Mouse (Mus musculus) frontal cortex, postnatal 14 days (tissue): ENCODE measurements around the gene Tnip1.
"Not testable (repeated sequence)": the region's sequence is repeated elsewhere in the genome, so short reads cannot be mapped to it uniquely, and the experiment has no call there.

ENCODE experiments used
- DNase-seq, 2 experiments: peaks; one replicate each; pipeline ENCODE4 v3.0.0; 2022; ENCODE audit warnings: low spot score in 2 of 2

Gene Tnip1

DNA sequence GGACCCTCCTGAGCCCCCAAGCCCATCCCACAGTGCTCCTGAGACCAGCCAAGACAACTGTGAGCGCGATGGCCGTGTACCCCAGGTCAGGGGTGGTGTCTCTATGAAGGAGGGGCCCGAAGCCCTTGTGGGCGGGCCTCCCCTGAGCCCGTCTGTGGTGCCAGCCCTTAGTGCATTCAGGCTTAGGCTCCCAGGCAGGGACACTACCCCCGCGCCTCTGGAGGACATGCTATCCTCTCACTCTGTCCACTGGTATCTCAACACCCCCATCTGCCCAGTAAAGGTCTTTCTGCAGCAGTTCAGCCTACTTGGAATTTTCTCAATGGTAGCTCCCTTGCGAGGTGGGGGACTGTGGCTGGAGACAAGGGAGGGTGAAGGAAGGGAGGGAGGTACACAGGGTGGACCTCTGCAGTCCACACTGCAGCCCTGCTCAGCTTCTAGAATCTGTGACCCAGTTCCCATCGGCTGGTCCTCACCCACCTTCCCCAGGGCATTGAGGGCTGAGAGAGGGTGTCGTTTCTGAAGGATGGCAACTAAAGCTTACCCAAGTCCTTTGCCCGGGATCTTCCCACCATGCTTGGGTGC lies 52.5 kb downstream of the Tnip1 start:
- no peak for DNase-seq

DNA sequence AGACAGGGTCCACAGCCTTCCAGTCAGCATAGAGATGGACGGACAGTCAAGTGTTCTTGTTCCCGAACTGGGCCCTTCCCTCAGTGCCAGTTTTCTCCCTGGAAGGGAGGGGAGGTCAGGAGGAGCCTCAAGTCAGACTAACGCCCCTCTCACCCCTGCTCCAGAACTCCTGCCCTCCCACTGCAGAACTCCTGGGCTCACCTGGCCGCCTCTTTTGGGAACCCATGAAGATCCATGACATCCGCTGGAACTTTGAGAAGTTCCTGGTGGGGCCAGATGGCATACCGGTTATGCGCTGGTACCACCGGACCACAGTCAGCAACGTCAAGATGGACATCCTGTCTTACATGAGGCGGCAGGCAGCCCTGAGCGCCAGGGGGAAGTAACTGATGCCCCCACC lies 53.4 kb downstream of the Tnip1 start:
- DNase-seq, result no peak

DNA sequence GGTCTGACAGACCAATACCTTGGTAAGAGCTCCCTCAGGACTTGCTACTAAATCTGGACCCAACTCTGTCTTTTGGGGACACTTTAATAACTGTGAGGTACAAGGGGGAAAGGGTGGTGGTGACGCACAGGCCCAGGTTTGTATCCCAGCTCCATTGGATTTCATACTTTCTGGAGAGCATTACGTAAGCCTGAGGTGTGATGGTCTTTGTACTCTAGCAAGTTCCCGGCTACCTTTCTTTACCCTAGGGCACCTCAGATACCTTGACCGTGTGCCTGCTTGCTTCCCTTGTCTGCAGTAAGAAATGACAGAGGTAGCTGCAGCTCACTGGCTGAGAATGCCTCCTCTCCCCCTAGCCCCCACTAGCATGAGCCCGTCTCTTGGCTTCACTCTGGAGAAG lies 55.5 kb downstream of the Tnip1 start:
- DNase-seq, result no peak

DNA sequence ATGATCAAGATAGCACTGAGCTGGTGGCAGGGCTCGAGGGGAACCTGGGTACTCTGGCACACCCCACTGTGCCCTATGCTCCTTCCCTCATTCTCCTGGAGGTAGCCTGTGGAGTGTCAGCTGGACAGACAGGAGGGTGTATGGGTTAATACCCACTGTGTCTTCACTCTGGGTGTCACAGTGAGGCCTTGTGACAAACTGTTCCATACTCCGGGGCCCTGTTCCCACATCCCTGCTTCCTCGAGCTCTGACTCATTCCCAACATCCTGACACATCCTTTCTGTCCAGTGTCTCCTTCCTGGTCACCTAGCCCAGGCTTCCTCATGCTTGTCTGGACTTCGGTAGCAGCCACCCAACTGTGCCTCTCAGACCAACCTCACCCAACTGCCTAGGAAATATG lies 56.3 kb downstream of the Tnip1 start:
- no peak for DNase-seq

DNA sequence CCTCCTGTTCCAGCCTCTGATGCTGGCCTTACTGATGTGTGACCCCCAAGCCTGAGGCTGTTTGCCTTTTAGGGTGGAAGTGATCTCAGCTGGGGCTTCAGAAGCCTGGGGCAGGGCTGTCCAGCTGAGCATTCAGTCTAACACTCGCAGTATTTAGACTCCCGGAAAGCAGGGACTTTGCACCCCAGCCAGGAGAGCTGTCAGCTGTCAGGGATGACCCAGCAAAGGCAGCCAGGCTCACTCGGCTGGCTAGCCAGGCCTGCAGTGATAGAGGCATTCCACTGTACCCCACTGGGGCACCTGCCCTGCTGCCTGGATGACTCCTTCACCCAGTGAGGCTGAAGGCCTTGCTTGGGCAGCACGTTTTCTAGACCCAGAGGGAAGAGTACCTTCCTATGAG lies 56.8 kb downstream of the Tnip1 start:
- no peak for DNase-seq

DNA sequence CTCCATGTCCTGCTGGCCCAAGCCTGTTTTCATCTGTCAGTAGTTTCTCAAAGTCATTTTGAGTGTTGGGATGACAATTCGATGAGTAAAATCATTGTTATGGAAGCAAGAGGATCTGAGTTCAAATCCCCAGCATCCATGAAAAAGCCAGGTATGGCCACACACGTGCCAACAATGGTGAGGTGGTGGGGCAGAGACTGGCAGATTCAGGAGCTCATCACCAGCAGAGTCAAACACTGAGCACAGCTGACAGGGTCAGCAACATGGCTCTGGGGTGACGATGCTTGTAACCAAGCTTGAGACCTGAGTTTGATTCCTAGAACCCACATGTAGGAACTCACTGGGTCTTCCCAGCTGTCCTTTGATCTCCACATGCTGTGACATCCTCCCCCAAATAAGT lies 57.6 kb downstream of the Tnip1 start:
- no peak for DNase-seq

DNA sequence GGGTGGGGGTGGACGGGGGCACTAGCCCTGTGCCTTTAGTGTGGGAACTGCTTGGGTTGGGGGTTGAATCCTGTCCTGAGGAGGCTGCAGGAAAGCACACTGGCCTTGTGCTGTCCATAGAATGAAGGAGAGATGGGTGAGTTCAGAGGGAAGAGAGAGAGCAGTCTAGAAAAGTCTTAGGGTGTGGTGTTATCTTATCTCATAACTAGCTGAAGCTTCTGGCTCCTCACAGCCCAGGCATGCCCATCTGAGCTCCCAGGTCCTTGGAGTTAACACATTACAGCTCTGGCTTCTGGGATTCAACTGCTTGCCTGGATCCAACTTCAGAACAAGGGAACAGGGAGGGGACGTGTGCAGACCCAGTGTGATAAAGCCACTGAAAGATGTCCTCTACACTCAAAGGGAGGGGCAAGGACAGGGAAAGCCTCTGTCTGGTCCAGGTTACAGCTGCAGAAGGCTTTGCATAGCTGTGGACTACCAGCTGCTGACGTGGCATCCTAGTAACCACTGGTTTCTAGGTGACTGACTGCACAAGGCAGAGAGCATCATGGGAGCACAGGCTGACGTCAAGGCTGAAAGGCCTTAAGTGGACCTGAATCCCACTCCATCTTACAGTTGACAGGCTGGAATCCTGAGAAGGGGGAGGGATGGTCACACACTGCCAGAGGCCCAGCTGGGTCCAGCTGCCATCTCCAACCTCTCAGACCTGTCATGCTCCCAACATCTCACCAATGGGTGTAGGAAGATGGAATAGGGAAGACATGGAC lies 58.6 kb downstream of the Tnip1 start:
- no peak for DNase-seq

DNA sequence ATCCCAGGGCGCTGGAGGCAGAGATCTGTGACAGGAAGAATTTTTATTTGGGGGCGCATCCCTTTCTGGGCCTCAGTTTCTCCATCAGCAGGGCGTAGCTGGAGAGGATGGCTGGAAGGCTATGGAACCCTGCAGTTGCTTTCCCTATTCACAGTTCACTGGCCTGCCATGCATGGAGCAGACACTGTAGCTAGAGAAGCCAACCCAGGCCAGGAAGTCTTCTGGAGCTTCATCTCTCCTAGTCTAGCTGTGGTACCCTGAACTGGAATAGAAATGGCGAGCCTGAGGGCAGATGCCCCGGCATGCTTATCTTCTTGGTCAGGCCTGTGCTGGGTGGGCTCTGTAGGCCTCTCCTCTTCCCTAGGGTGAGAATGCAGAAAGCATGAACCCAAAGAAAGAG lies 59.4 kb downstream of the Tnip1 start:
- no peak for DNase-seq

DNA sequence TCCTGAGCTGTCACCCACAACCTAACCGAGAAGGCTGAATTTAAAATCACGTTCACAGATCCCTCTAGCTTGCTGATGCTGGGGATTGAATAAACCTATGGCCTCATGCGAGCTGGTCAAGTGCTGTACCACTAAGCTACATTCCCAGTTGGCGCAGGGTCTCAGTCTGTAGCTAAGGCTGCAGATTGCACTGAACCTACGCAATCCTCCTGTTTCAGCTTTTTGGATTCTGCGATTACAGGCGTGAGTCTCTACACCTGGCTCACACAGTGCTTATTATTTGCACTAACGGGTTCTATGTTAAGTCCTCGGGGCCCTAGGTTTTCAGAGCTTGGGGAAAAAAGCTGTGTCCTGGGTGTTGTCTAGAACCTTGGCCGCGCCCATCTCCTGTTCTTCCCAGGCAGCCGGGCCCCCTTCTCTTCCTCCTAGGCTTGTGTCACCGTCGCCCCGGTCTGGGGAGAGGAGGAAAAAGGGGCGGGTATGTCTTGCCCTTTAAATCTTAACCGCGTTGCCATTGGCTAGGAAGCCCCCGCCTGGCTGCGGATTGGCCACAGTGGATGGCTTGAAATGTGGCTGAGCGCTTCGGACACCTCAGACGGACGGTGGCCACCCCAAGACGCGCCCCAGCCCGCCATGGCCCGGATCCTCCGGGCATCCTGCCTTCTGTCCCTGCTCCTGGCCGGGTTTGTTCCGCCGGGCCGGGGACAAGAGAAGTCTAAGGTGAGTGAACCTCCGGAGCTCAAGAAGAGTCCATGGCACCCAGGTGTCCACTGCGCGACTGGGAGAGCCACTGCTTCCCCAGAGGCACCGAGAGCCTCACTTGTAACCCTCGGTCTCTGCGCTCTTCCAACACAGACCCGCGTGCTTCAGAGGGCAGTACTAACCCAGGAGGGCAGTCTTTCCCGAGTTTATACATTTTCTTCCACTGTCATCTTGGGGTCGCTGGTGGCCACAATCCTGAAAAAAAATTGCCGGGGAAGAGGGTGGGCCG lies 60.1 kb downstream of the Tnip1 start, which contains the start of gene Gpx3:
Gene Gpx3, plus strand, starts transcription at position 121 of the 991 bp plus-strand sequence.
- DNase-seq, result peak in 1 of 2 experiments; percentile 52

DNA sequence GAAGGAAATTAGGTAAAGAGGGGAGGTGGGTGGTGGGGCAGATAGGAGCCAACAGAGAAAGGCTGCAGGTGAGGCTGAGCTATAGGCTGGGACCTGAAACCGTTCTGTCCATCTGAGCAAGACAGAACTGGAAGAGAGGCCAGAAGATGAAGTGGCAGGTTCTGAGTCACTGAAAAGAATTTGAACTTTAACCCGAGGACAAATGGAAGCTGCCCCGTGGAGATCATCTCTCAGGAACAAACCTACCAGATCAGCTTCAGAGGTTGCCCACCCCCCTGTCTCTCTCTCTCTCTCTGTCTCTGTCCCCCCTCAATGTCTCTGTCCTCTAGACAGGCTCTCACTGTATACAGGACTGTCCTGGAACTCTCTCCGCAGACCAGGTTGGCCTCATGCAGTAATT lies 63.1 kb downstream of the Tnip1 start:
- no peak for DNase-seq

DNA sequence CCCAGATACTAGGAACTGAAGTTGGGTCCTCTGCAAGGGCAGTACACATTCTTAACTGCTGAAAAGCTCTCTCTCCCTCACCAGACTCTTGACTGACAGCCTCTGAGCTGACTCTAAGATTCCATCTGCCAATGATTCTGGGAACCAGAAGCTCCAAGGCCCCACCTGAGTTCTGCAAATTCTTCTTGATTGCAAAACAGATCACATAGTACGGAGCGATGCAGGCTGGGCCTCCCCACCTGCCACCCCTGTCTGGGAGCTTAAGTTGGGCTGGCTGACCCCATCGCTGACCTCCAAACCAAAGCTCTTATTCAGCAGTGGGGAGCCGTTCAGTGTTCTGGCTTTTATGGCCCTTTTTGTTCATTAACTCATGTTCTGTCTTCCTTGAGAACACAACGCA lies 65.2 kb downstream of the Tnip1 start:
- DNase-seq, result no peak

DNA sequence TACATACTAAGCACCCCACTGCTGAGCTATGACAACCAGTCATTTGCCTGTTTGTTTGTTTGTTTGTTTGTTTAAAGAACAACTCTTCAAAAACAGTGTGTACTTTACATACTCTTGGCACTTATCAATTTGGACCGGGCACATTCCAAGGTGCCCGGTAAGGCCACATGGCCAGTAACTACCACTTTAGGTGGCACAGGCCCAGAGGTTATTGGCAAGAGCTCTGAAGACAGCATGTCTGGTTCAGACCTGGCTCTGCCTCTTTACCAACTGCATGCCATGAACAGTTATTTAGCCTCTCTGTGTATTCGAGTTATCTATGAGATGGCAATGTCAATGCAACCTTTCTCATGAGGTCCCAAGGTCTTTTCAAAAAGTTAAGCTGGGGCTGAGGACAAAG lies 66.1 kb downstream of the Tnip1 start:
- DNase-seq, result not testable (repeated sequence)

DNA sequence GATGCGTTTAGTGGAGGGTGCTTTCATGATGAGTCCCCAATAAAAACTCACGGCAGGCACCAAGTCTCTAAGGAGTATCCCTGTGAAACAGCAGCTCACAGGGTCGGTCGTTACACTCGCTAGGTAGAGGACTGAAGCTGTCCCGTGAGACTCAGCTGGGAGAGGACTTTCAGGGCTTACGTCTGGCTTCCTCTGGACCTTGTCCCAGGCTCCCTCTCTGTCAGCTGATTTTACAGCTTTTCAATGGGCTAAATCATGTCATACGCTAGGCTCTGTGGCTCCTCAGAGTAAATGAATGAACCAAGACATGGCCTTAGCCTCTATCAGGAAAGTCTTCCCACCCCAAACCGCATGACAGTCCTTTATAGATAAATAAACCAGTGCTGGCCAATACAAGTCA lies 68.1 kb downstream of the Tnip1 start:
- DNase-seq, result no peak

DNA sequence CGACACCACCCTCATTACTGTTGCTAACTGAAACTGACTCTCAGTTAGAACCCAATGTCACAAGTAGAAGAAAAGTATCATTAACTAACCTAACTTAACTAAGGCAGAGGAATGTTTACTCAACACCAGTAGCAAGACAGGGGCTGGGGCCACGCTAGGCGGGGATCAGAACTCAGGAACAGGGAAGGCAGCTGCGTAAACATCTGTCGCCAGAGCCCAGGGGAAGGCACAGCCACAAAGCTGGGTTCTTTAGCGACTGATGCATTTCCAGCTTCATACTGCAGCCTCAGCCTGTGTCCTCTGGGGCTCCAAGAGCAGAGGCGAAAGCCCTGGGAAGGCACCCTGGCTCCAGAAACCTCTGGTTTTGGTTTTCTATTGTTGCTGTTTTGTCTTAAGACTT lies 70.6 kb downstream of the Tnip1 start:
- no peak for DNase-seq

DNA sequence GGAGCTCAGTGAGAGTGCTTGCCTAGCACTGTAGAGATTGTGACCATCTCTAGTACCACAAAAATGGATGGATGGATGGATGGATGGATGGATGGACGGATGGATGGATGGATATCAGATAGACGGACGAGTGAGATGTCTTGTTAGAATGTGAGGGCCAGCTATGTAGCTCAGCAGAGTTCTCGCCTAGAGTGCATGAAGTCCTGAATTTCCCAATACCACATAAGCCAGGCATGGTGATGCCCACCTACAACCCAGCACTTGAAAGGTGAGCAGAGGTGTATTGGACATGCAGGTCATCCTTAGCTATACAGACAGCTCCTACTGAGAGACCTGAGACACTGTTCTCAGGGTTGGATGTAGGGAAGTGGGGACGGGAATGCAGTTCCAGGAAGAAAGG lies 71.4 kb downstream of the Tnip1 start:
- no peak for DNase-seq

DNA sequence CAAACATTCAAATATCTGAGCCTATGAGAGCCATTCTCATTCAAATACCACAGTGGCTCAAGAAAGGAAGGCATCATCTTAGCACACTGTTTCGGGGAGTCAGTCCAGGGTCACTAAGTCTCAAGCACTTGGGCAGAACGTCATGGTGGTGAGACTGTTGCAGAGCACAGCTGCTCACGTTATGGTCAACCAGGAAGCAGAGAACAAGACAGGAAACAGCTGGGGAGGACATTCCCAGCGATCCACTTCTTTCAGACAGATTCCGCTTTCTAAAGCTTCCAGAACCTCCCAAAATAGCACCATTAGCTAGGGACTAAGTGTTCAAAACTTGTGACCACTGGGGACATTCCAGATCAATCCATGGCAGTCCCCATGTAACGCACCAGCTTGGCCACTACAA lies 74.8 kb downstream of the Tnip1 start:
- DNase-seq, result no peak

DNA sequence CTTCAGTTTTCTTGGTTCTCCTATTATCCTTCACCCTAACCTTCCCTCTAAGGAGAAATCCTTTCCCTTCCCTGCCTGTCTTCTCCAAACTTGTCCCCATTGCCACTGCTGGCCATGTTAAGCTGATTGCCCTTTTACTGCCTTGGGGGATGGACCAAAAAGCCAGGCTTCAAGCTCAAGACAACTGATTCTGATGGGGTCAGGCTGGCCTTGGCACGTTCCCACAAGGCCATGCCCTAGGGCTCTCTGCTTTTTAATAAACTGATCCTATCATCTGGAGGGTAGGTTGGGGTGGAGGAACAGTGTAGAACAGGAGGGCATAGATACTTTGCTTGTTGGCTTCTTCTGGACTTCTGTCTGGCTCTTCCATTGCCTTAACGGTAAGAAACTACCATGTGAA lies 77.3 kb downstream of the Tnip1 start:
- DNase-seq, result no peak

DNA sequence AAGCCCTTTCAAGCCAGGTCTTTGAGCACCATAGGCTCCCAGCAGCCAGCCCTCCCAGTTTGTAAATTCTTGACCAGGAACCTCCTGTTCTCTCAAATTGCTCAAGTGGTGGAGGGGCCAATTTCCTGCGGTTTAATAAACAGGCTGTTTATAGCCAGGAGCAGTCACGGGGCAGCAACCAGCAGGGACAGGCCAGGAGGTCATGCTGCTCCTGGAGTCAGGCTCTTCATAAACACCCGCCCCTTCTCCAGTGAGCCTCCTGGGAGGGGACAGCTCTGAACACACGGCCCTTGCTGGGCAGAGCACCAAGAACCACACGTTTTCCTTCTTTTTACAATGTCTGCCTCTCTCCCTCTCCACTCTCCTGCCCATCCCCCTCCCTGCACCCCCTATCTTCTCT lies 77.8 kb downstream of the Tnip1 start:
- no peak for DNase-seq

DNA sequence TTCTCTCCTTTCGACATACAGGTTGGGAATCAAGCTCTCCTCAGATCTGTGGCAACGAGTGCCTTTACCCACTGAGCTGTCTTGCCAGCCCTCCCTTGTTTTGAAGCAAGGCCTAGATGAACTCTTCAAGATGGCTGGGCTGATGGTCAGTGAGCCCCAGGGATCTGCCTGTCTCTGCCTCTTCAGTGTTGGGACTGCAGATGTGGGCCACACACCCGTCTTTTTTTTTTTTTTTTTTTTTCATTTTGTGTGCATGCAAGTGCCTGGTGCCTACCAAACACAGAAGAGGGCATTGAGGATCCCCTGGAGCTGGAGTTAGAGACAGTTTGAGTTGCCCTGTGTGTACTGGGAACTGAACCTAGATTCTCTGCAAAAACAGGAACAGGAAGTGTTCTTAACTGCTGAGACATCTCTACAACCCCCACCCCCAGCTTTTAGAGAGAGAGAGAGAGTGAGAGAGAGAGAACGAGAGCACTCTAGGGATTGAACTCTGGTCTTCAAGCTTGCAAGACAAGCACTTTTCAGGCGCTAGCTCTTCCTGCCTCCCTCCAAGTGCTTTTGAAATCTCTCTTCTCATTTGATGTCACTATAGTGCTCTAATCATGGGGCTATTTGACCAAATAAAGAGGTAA lies 78.4 kb downstream of the Tnip1 start:
- DNase-seq, result no peak

DNA sequence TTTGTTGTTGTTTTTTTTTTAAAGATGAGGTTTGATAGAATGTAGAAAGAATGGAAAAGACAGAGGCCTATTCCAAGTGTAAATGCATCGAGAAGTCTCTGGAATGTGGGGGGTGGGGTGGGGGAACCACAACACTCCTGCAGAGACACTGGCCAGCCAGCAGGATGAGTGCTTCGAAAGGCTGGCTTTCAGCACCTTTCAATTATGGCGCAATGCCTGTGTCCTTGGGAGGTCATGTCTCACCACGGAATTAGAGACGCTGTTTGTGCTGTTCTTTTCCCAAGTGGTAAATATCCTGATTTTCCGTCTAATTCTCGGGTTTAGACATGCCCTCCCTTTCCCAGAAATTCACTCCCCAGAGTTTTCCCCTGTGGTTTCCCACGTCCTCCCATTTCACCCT lies 80.0 kb downstream of the Tnip1 start:
- no peak for DNase-seq

DNA sequence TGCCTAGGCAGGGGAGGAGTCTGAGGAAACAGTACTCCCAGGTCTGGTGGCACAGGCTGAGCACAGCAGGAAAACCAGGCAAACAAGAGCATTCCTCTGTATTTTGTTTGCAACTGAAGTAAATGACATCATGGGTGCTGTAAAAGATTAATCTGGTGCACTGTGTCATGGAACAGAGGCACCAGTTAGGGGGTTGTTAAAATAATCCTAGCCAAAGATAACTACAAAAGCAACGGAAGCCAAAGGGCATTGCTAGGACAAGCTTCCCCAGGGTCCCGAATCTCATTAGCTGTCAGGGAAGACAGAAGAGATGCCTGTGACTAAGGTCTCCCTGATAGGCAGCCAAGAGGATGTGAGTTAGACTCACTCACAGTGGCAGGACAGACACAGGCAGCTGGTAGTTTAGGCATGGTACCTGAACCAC lies 81.7 kb downstream of the Tnip1 start:
- no peak for DNase-seq

DNA sequence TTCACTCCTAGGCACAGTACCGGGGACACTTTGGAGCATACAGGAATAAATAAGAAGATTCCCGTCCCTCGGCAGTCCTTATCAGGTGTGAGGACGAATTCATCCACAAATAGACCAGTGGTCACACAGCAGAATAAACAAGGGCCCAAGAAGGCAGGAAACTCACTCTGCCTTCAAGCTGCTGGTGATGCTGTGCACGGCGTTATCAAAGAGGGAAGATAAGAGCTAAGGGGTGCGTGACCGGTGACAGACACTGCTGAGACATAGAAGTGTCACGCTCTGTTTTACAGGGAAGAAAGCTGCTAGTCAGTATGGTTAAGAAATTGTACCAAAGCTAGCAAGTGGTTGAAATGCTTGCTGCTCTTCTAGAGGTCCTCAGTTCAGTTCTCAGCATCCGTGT lies 82.8 kb downstream of the Tnip1 start:
- DNase-seq, result no peak
